Mouse (Mus musculus): ENCODE measurements around the gene Fbxw8. TPM values are rescaled to one million over a fixed set of nuclear protein-coding genes. Genes with fewer than 3 reads are reported as not detected.

Gene Fbxw8
- polyA plus RNA-seq, 1 experiment from 2014 or later, result 28.9 TPM

GRCm38 (mm10) chr5:118172078-118172723 is 16.9 kb upstream of the Fbxw8 start:
- 2% methylated on average over 27 of the region's 27 CpGs for WGBS
- ATAC-seq (replicated peaks; ENCODE audit: low FRiP score), result no peak
- Histone ChIP-seq H3K4me2 (peak overlapping the region; percentile 64), H3K4me3 (replicated peaks) (peak overlapping the region; percentile 39), H3K27ac (no peak overlapping the region), H3K9me3 (replicated peaks) (peaks cover 4% of the 10 kb centered on the region; the same call in 1 of the 2 replicates), H3K36me3 (no peaks in the 10 kb centered on the region), H3K9ac (no peak overlapping the region), H3K4me1 (peaks cover 34% of the 10 kb centered on the region), H3K27me3 (peaks cover 91% of the 10 kb centered on the region)

GRCm38 (mm10) chr5:118171665-118172064 is 16.4 kb upstream of the Fbxw8 start:
- H3K36me3 ChIP-seq, result no peaks in the 10 kb centered on the region
- peak overlapping the region; percentile 39 for H3K4me3 ChIP-seq (replicated peaks)
- peaks cover 4% of the 10 kb centered on the region; the same call in 1 of the 2 replicates for H3K9me3 ChIP-seq (replicated peaks)
- WGBS, result 0% methylated on average over 34 of the region's 36 CpGs
- peaks cover 34% of the 10 kb centered on the region for H3K4me1 ChIP-seq
- peaks cover 92% of the 10 kb centered on the region for H3K27me3 ChIP-seq
- H3K27ac ChIP-seq, result no peak overlapping the region
- no peak overlapping the region for H3K9ac ChIP-seq
- peak overlapping the region; percentile 64 for H3K4me2 ChIP-seq
- no peak for ATAC-seq (replicated peaks; ENCODE audit: low FRiP score)

- Histone ChIP-seq H3K4me2 (peak overlapping the region; percentile 64), H3K9me3 (replicated peaks) (peaks cover 4% of the 10 kb centered on the region; the same call in 1 of the 2 replicates), H3K36me3 (no peaks in the 10 kb centered on the region), H3K27me3 (peaks cover 94% of the 10 kb centered on the region), H3K4me3 (replicated peaks) (peak overlapping the region; percentile 39), H3K27ac (no peak overlapping the region), H3K4me1 (peaks cover 34% of the 10 kb centered on the region), H3K9ac (no peak overlapping the region)
- no peak for ATAC-seq (replicated peaks; ENCODE audit: low FRiP score)
- WGBS, result under 1% methylated on average over 25 of the region's 25 CpGs
Observed at GRCm38 (mm10) chr5:118170888-118171529, 15.7 kb upstream of the Fbxw8 start.

- 0 out of 2 replicates have a peak, but pooled peaks have one; percentile 16 for ATAC-seq (replicated peaks; ENCODE audit: low FRiP score)
- no peaks in the 10 kb centered on the region for H3K9me3 ChIP-seq (replicated peaks)
- peak overlapping the region; percentile 48; the same call in 1 of the 2 replicates for H3K9ac ChIP-seq
Observed at GRCm38 (mm10) chr5:118169222-118170221, 14.3 kb upstream of the Fbxw8 start.

GRCm38 (mm10) chr5:118167561-118167995 is 12.3 kb upstream of the Fbxw8 start:
- Histone ChIP-seq H3K9me3 (replicated peaks) (no peaks in the 10 kb centered on the region), H3K27me3 (peaks cover 93% of the 10 kb centered on the region), H3K36me3 (no peaks in the 10 kb centered on the region), H3K9ac (no peak overlapping the region), H3K4me1 (peaks cover 28% of the 10 kb centered on the region), H3K27ac (no peak overlapping the region), H3K4me2 (no peak overlapping the region), H3K4me3 (replicated peaks) (no peak overlapping the region)
- WGBS, result 64% methylated on average over 8 of the region's 8 CpGs
- ATAC-seq (replicated peaks; ENCODE audit: low FRiP score), result no peak

More at GRCm38 (mm10) chr5:118169222-118170221, 14.3 kb upstream of the Fbxw8 start:
- H3K4me2 ChIP-seq, result peak overlapping the region; percentile 98
- H3K36me3 ChIP-seq, result no peaks in the 10 kb centered on the region
- peaks cover 93% of the 10 kb centered on the region for H3K27me3 ChIP-seq
- peaks cover 31% of the 10 kb centered on the region for H3K4me1 ChIP-seq
- no peak overlapping the region for H3K27ac ChIP-seq
- peak overlapping the region; percentile 56 for H3K4me3 ChIP-seq (replicated peaks)
- WGBS, result under 1% methylated on average over 96 of the region's 117 CpGs

- H3K4me2 ChIP-seq, result no peak overlapping the region
- no peak overlapping the region for H3K27ac ChIP-seq
- H3K4me1 ChIP-seq, result peaks cover 11% of the 10 kb centered on the region
- H3K27me3 ChIP-seq, result peaks cover 90% of the 10 kb centered on the region
- ATAC-seq (replicated peaks; ENCODE audit: low FRiP score), result no peak
- no peaks in the 10 kb centered on the region for H3K36me3 ChIP-seq
- H3K9ac ChIP-seq, result no peak overlapping the region
- H3K9me3 ChIP-seq (replicated peaks), result no peaks in the 10 kb centered on the region
- no peak overlapping the region for H3K4me3 ChIP-seq (replicated peaks)
Observed at GRCm38 (mm10) chr5:118165462-118165861, 10.2 kb upstream of the Fbxw8 start.

- Histone ChIP-seq H3K4me3 (replicated peaks) (no peak within 1 kb of the TSS), H3K27me3 (peaks cover 81% of the 10 kb centered on the region), H3K4me2 (no peak within 1 kb of the TSS), H3K27ac (no peak within 1 kb of the TSS), H3K36me3 (no peaks in the 10 kb centered on the region), H3K9ac (no peak within 1 kb of the TSS), H3K4me1 (peaks cover 6% of the 10 kb centered on the region), H3K9me3 (replicated peaks) (no peaks in the 10 kb centered on the region)
- 69% methylated on average over 12 of the region's 12 CpGs for WGBS
- no peak for ATAC-seq (replicated peaks; ENCODE audit: low FRiP score)
Observed at GRCm38 (mm10) chr5:118164581-118164980, 9.3 kb upstream of the Fbxw8 start, which contains the start of gene Hrk. Hrk (plus strand) TSS chr5:118164648.

- Histone ChIP-seq H3K36me3 (no peaks in the 10 kb centered on the region), H3K4me2 (no peak overlapping the region), H3K4me3 (replicated peaks) (no peak overlapping the region), H3K9ac (no peak overlapping the region), H3K27me3 (peaks cover 50% of the 10 kb centered on the region), H3K9me3 (replicated peaks) (no peaks in the 10 kb centered on the region), H3K4me1 (no peaks in the 10 kb centered on the region), H3K27ac (no peak overlapping the region)
- no peak for ATAC-seq (replicated peaks; ENCODE audit: low FRiP score)
- 36% methylated on average over 4 of the region's 4 CpGs for WGBS
Observed at GRCm38 (mm10) chr5:118160691-118161090, 5.4 kb upstream of the Fbxw8 start.

GRCm38 (mm10) chr5:118156976-118157375 is 1.7 kb upstream of the Fbxw8 start:
- no peaks in the 10 kb centered on the region for H3K9me3 ChIP-seq (replicated peaks)
- H3K27me3 ChIP-seq, result peaks cover 12% of the 10 kb centered on the region
- WGBS, result 27% methylated on average over 4 of the region's 4 CpGs
- no peak overlapping the region for H3K27ac ChIP-seq
- no peak for ATAC-seq (replicated peaks; ENCODE audit: low FRiP score)
- H3K4me3 ChIP-seq (replicated peaks), result no peak overlapping the region
- peaks cover 22% of the 10 kb centered on the region for H3K4me1 ChIP-seq
- no peak overlapping the region for H3K4me2 ChIP-seq
- peaks cover 5% of the 10 kb centered on the region for H3K36me3 ChIP-seq
- no peak overlapping the region for H3K9ac ChIP-seq

GRCm38 (mm10) chr5:118155565-118155947 is 292 bp upstream of the Fbxw8 start:
- Histone ChIP-seq H3K9ac (0 out of 2 replicates have a peak overlapping the region, but pooled peaks have one; percentile 94), H3K4me3 (replicated peaks) (peak overlapping the region; percentile 98), H3K4me1 (peaks cover 22% of the 10 kb centered on the region), H3K27ac (0 out of 2 replicates have a peak overlapping the region, but pooled peaks have one; percentile 75), H3K27me3 (peaks cover under 1% of the 10 kb centered on the region; the same call in 1 of the 2 replicates), H3K9me3 (replicated peaks) (no peaks in the 10 kb centered on the region), H3K36me3 (peaks cover 12% of the 10 kb centered on the region), H3K4me2 (peak overlapping the region; percentile 73)
- no peak for ATAC-seq (replicated peaks; ENCODE audit: low FRiP score)
- WGBS, result 18% methylated on average over 9 of the region's 9 CpGs

GRCm38 (mm10) chr5:118149711-118150110 is 5.6 kb downstream of the Fbxw8 start:
- Histone ChIP-seq H3K4me2 (no peak overlapping the region), H3K4me1 (peaks cover 41% of the 10 kb centered on the region), H3K4me3 (replicated peaks) (no peak overlapping the region), H3K9me3 (replicated peaks) (no peaks in the 10 kb centered on the region), H3K9ac (no peak overlapping the region), H3K27me3 (no peaks in the 10 kb centered on the region), H3K36me3 (peaks cover 15% of the 10 kb centered on the region), H3K27ac (no peak overlapping the region)
- no peak for ATAC-seq (replicated peaks; ENCODE audit: low FRiP score)
- 73% methylated on average over 3 of the region's 3 CpGs for WGBS

Measured in kidney, embryonic 15.5 days (tissue).